ENCODE assay signal across 8 mouse cellular contexts in genomic region chr2:77170633-77171105, GRCm38 (mm10). TPM values are rescaled to one million over a fixed set of nuclear protein-coding genes. Genes with fewer than 3 reads are reported as not detected.
DNase-seq lines count a peak whose midpoint lies in the region; ATAC-seq lines count a peak whose summit lies in the region.

Gene Ccdc141, minus strand, starts transcription at chr2:77170636.

- H3K27ac ChIP-seq in embryonic facial prominence, embryonic 13.5 days = peak within 1 kb of the TSS; percentile 60

- H3K4me1 ChIP-seq in embryonic facial prominence, embryonic 13.5 days = peaks cover 26% of the 10 kb centered on the region

- H3K9ac ChIP-seq in embryonic facial prominence, embryonic 13.5 days = peak within 1 kb of the TSS; percentile 73

- DNase-seq in layer of hippocampus, adult 8-10 months (ENCODE audit: low spot score in 2 of 2) = no peak
- no peak for DNase-seq in layer of hippocampus, adult 11-12 months (ENCODE audit: low spot score)
- DNase-seq in heart, postnatal 36 days = no peak
- DNase-seq in liver = peak; percentile 12
- no peak for DNase-seq in ovary, postnatal 14 days (ENCODE audit: low spot score)
- no peak for DNase-seq in embryo, embryonic 10 days (ENCODE audit: low spot score)
- no peak for DNase-seq in cerebellum, postnatal 36 days

- peak within 1 kb of the TSS; percentile 51 for H3K4me3 ChIP-seq in embryonic facial prominence, embryonic 13.5 days

- intact Hi-C loops in heart, postnatal 36 days (cut with DNase I) = no loop called here

- peak within 1 kb of the TSS; percentile 89 for H3K4me2 ChIP-seq in embryonic facial prominence, embryonic 13.5 days

- no peak for ATAC-seq in embryonic facial prominence, embryonic 13.5 days (ENCODE audit: insufficient number of reproducible peaks, insufficient read depth, low FRiP score, low TSS enrichment, low read depth)

- H3K9me3 ChIP-seq in embryonic facial prominence, embryonic 13.5 days = no peaks in the 10 kb centered on the region

- H3K36me3 ChIP-seq in embryonic facial prominence, embryonic 13.5 days = no peaks in the 10 kb centered on the region

- 8% methylated on average over 5 of the region's 6 CpGs for WGBS in embryonic facial prominence, embryonic 13.5 days

- H3K27me3 ChIP-seq in embryonic facial prominence, embryonic 13.5 days = peaks cover 11% of the 10 kb centered on the region

RNA-seq across cellular contexts. Expression of gene Ccdc141, which starts in this region (rescaled TPM):
- total RNA-seq in layer of hippocampus, adult 8-10 months (2022) = 10 to 100 TPM; 20.7 to 23.0 (median 22.0) TPM
- 4.7 and 4.9 TPM in 2 replicates for polyA plus RNA-seq in embryonic facial prominence, embryonic 13.5 days (2015; fragmentation: Nextera tagmentation; extraction: Ambion mirVana)
- total RNA-seq in heart, postnatal 36 days (2021) = 100 to 1,000 TPM; 196 to 201 TPM

Comparison
In these comparisons a context has a peak if more than half of its experiments do, and no peak if none do; other contexts are left out.
1. RNA of gene Ccdc141 (total RNA-seq): 196 to 201 TPM in heart, postnatal 36 days; 20.7 to 23.0 TPM in layer of hippocampus, adult 8-10 months; every median in the first group is over 4 times any median in the second.